Mouse (Mus musculus) bone marrow macrophage, adult 2 months (primary cell): ENCODE results near the gene Hcn2. TPM values are rescaled to one million over a fixed set of nuclear protein-coding genes. Genes with fewer than 3 reads are reported as not detected.

Experiments
- H3K27ac ChIP-seq: 2 replicates; pipeline ENCODE4 v1.5.1; 2012; ENCODE audit warnings: low read depth, low read length; ENCODE audit not compliant: insufficient read depth
- H3K4me1 ChIP-seq: 2 replicates; pipeline ENCODE4 v1.6.1; 2012; ENCODE audit warnings: low read length; ENCODE audit not compliant: control insufficient read depth, insufficient read depth
- H3K4me3 ChIP-seq: 2 replicates; pipeline ENCODE4 v1.5.1; 2012; ENCODE audit warnings: mild to moderate bottlenecking, low read length, moderate library complexity; ENCODE audit not compliant: insufficient read depth
- CTCF ChIP-seq: IDR thresholded peaks from 2 replicates; pipeline ENCODE4 v1.5.1; 2012; ENCODE audit warnings: low read depth, mild to moderate bottlenecking, low read length, moderate library complexity
- POLR2A ChIP-seq: IDR thresholded peaks from 2 replicates; pipeline ENCODE4 v1.6.1; 2012; ENCODE audit warnings: mild to moderate bottlenecking, low read depth, low read length, borderline replicate concordance
- polyA plus RNA-seq: library from polyadenylated mRNA; stranded (reverse); fragments of >200 nt; gene quantifications from 2 replicates; pipeline ENCODE4 v1.2.4, GENCODE M21; 2012; ENCODE audit not compliant: missing spikeins, insufficient read depth, insufficient read length

Hcn2 gene
- polyA plus RNA-seq, 1 experiment: 0.86 TPM

DNA sequence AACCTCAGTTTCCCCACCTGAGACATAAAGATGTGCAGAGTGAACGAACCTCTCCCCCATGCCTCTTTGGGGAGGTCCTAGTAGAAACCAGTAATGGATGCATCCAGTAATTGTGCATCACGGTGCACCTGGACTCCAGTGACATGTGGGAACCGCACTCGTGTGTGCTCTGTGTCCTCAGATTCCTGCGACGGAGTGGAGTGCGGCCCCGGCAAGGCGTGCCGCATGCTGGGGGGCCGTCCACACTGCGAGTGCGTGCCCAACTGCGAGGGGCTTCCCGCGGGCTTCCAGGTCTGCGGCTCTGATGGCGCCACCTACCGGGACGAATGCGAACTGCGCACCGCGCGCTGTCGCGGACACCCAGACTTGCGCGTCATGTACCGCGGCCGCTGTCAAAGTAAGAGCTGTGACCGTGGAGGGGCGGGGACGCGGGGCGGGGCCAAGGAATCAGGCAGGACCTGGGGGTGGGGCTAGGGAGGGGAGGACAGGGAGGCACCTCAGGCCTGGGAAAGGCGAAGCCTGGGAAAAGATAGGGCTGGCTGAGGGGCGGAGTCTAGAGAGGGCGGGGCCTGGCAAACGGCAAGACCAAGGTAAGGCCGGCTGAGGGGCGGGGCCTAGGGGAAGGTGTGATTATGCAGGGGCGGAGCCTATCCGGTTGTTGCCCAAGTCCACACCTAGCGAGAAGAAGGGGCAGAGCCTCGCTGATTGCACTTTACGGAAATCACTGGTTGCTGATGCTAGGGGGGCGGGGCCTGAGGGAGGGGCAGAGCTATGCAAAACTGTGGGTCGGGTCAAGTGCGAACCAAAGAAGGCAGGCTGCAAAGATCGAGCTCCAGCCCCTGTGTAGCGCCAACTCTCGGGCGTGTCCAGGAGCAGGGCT, 63.6 kb downstream of the Hcn2 start:
- peaks cover 5% of the 10 kb centered on the region for H3K4me1 ChIP-seq
- TF ChIP-seq POLR2A: no peak
- TF ChIP-seq CTCF: peak; percentile 88
- H3K4me3 ChIP-seq: peak overlapping the region; percentile 78
- H3K27ac ChIP-seq: no peak overlapping the region

DNA sequence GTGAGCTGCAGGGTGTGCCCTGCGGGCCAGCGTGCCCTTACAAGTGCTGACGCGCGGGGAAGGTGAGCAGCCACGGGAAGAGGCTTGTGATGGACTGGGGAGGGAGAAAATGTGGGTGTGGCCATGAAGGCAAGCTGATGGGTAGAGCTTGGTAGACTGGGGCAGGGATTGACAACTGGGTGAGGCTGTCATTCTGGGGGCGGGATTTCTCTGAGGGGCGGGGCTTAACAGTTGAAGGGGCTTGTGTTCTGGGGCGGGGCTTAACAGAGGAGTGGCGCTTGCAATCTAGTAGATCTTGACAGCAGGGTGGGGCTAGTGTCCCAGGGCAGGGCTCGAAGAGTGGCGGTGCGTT, 64.2 kb downstream of the Hcn2 start:
- TF ChIP-seq POLR2A (no peak), CTCF (no peak)
- Histone ChIP-seq H3K4me1 (peaks cover 5% of the 10 kb centered on the region), H3K27ac (no peak overlapping the region), H3K4me3 (peak overlapping the region; percentile 78)

- no peak overlapping the region for H3K27ac ChIP-seq
- peaks cover 5% of the 10 kb centered on the region for H3K4me1 ChIP-seq
- peak overlapping the region; percentile 78 for H3K4me3 ChIP-seq
- TF ChIP-seq POLR2A (no peak), CTCF (no peak)
Observed at GRCm38 (mm10) chr10:79781139-79781538, 64.7 kb downstream of the Hcn2 start.

DNA sequence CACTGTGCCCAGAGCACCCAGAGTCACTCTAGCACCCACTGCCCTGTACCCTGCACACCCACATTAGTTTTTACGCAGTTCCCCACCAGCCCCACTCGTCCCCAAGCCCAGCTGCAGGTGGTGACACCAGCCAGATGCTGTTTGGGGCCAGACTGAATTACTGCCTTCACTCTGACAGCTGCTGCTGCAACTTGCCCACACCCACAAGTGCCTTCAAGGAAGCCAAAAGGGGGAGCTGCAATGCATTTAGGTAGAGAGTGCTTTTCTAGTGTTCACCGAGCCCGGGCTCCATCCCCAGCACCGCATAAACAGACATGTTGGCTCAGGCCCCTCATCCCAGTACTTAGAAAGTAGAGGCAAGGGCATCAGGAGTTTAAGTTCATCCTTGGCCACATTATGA, 65.5 kb downstream of the Hcn2 start:
- Histone ChIP-seq H3K4me3 (no peak overlapping the region), H3K4me1 (peaks cover 5% of the 10 kb centered on the region), H3K27ac (no peak overlapping the region)
- no peak for TF ChIP-seq POLR2A
- TF ChIP-seq CTCF: no peak

DNA sequence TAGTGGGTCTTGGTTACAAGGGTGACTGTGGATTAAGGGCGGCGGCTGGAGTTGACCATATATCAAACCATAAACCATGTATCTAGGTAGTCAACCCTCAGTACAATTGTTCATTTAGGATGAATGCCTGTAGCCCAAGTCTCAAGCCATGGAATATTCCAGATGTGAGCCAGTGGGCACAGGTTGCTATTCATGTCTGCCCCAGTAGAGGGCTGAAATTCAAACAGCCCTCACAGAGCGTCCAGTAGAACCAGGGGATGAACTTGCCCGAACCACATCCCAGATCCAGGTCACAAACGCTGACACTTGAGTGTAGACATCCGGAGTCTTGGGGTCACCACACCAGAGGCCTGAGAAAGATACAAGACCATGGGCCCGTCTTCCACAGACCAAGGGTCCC, 66.6 kb downstream of the Hcn2 start:
- Histone ChIP-seq H3K4me3 (no peak overlapping the region), H3K27ac (no peak overlapping the region), H3K4me1 (peaks cover 5% of the 10 kb centered on the region)
- TF ChIP-seq POLR2A (no peak), CTCF (no peak)

- TF ChIP-seq CTCF (peak; percentile 20; the same call in 1 of the 2 replicates), POLR2A (no peak)
- Histone ChIP-seq H3K27ac (no peak overlapping the region), H3K4me3 (no peak overlapping the region), H3K4me1 (peaks cover 5% of the 10 kb centered on the region)
Observed at GRCm38 (mm10) chr10:79783920-79784800, 67.7 kb downstream of the Hcn2 start.

Other genes with a start within 250 kb of the Hcn2 start
- not detected in 2 replicates for gene Vmn2r83, start 247.9 kb upstream of the Hcn2 start, polyA plus RNA-seq
- 16.9 and 21.1 TPM in 2 replicates for gene Plpp2, start 182.8 kb upstream of the Hcn2 start, polyA plus RNA-seq
- 32.1 and 35.1 TPM in 2 replicates for gene Mier2, start 161.4 kb upstream of the Hcn2 start, polyA plus RNA-seq
- gene Theg, start 129.3 kb upstream of the Hcn2 start, polyA plus RNA-seq: not detected in 2 replicates
- 0.29 TPM in 1 of 2 replicates, not detected in the other for gene C2cd4c, start 102.6 kb upstream of the Hcn2 start, polyA plus RNA-seq
- 0.40 and 0.71 TPM in 2 replicates for gene Shc2, start 78.7 kb upstream of the Hcn2 start, polyA plus RNA-seq
- not detected in 2 replicates for gene Odf3l2, start 70.9 kb upstream of the Hcn2 start, polyA plus RNA-seq
- not detected in 2 replicates for gene Madcam1, start 52.1 kb upstream of the Hcn2 start, polyA plus RNA-seq
- 32.7 and 36.2 TPM in 2 replicates for gene Tpgs1, start 47.3 kb upstream of the Hcn2 start, polyA plus RNA-seq
- 74.9 and 77.1 TPM in 2 replicates for gene Cdc34, start 34.4 kb upstream of the Hcn2 start, polyA plus RNA-seq
- 0.84 TPM in 1 of 2 replicates, not detected in the other for gene Gzmm, start 27.6 kb upstream of the Hcn2 start, polyA plus RNA-seq
- 300 and 307 TPM in 2 replicates for gene Bsg, start 12.1 kb upstream of the Hcn2 start, polyA plus RNA-seq
- 18.8 and 19.8 TPM in 2 replicates for gene Polrmt, start 29.9 kb downstream of the Hcn2 start, polyA plus RNA-seq
- not detected in 2 replicates for gene Fgf22, start 38.4 kb downstream of the Hcn2 start, polyA plus RNA-seq
- gene Rnf126, start 50.3 kb downstream of the Hcn2 start, polyA plus RNA-seq: 23.3 and 27.6 TPM in 2 replicates
- 1.0 and 1.1 TPM in 2 replicates for gene Fstl3, start 60.6 kb downstream of the Hcn2 start, polyA plus RNA-seq
- not detected in 2 replicates for gene Prss57, start 74.3 kb downstream of the Hcn2 start, polyA plus RNA-seq
- 2.9 and 3.4 TPM in 2 replicates for gene Palm, start 76.9 kb downstream of the Hcn2 start, polyA plus RNA-seq
- 0.91 TPM in 1 of 2 replicates, not detected in the other for gene Misp, start 104.4 kb downstream of the Hcn2 start, polyA plus RNA-seq
- gene Ptbp1, start 137.8 kb downstream of the Hcn2 start, polyA plus RNA-seq: 129 and 141 TPM in 2 replicates
- gene Prtn3, start 157.8 kb downstream of the Hcn2 start, polyA plus RNA-seq: not detected in 2 replicates
- not detected in 2 replicates for gene Plppr3, start 158.0 kb downstream of the Hcn2 start, polyA plus RNA-seq
- gene Elane, start 169.6 kb downstream of the Hcn2 start, polyA plus RNA-seq: 0.75 TPM in 1 of 2 replicates, not detected in the other
- 1.3 TPM in 1 of 2 replicates, not detected in the other for gene Cfd, start 174.2 kb downstream of the Hcn2 start, polyA plus RNA-seq
- gene Med16, start 192.3 kb downstream of the Hcn2 start, polyA plus RNA-seq: 14.6 and 19.3 TPM in 2 replicates
- not detected in 2 replicates for gene Gm26602, start 194.2 kb downstream of the Hcn2 start, polyA plus RNA-seq
- gene Kiss1r, start 200.3 kb downstream of the Hcn2 start, polyA plus RNA-seq: 0.67 and 0.71 TPM in 2 replicates
- gene R3hdm4, start 204.6 kb downstream of the Hcn2 start, polyA plus RNA-seq: 87.2 and 90.4 TPM in 2 replicates
- gene Arid3a, start 210.4 kb downstream of the Hcn2 start, polyA plus RNA-seq: 15.4 and 17.8 TPM in 2 replicates
- gene Wdr18, start 243.5 kb downstream of the Hcn2 start, polyA plus RNA-seq: 32.2 and 35.8 TPM in 2 replicates